Mouse (Mus musculus) cerebellum, postnatal 14 days (tissue): ENCODE measurements at regions not wholly inside any gene's neighbourhood (a gene's known extent, or its start where the extent isn't known, plus 50 kb on each side); places are given as distances from the start of the nearest gene placed in this dataset.

ENCODE experiments used
- DNase-seq, 2 experiments: peaks; one replicate each; pipeline ENCODE4 v3.0.0; 2021; ENCODE audit warnings: mixed read lengths in 2 of 2

DNA sequence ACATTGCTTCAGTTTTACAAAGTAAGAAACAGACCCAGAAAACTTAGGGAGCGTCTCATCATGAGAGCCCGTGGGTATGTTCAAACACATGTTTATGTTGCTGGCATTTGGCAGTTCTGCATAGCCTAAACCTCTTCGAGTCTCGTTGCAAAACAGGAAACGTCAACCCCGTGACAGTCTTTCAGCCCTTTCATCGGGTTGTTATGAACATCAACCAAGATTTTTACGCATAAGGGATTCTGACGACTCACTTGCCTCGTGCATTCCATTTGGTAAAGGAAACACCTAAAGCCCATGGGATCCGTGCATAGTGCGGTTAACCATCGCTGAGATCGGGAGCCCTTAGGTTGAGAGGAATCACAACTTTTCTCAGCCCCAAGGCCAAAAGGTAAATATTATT lies 115.7 kb downstream of the Gpam start:
- no peak for DNase-seq

DNA sequence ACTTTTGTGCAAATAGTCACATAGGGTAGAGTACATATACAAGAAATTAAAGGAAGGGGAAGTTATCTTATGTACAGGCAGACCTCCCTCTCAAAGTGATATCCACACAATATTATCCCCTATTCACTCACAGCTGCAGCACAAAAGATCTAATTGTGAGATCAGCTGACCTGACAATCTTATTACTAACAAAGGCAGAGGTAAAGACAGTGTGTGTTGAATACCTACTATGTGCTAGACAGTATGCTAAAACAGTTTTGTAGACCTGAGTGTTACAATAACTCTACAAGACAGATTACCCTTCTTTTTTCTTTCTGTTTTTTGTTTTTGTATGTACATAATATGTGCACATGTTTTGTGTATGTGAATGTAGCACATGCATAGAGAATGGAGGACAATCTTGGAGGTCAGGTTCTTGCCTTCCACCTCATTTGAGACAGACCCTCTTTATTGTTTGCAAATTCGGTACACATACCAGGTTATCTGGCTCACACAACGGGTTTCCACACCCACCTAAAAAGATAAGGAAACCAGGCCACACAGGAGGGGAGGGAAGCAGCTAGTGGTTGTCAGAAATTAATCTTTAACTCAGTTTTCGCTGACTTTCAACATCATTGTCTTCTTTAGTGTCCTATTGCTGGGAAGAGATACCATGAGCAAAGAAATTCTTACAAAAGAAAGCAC lies 118.4 kb downstream of the Gpam start:
- no peak for DNase-seq

GRCm38 (mm10) chr19:54989982-54990381 lies 137.1 kb downstream of the Gpam start:
- DNase-seq, result no peak

DNA sequence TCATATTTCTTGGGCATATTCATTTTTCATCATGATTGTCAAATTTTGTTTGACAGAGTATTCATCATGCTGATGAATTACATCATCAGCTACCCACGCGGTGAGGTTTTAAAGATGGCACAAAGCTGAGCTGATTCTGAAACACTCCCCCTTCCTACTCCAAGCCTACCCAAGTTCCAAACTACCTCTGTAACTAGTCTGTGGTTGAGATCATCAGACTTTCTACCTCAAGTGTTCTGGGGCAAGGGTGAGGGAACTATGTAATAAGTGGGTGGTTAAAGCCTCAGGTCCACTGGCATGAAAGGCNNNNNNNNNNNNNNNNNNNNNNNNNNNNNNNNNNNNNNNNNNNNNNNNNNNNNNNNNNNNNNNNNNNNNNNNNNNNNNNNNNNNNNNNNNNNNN lies 142.5 kb downstream of the Gpam start:
- DNase-seq, result no peak

- no peak for DNase-seq
These were observed 144.2 kb downstream of the Gpam start for GRCm38 (mm10) chr19:54982801-54983200.

DNA sequence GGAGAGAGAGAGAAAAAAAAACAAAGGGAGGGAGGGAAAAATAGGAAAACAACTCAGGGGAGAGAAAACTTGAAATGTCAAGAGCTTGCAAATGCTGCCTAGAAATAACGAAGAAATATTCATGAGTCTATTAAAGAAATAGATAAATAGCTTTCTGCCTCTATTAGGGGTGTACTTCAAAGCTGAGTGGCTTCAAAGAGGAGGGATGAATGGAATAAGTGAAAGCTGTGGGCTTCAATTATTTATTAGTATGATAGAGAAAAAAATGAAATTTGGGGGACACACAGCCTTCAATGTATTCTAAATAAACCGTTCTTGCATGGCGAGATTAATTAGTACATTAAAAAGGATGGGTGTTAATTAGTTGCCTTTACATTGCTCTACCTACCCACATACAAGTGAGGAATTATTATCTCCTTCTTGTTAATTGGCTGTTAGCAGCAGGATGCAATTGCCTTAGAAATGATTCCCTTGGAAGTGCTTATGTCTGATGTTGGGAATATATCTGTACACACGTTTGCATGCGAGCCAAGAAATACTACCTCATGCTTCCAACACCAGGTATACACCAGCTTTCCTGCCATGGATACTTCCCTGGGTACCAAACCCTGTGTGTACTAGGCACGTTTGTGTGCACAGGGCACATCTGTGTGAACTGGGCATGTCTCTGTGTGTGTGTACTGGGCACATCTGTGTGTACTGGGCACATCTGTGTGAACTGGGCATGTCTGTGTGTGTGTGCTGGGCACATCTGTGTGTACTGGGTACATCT lies 155.4 kb downstream of the Gpam start:
- no peak for DNase-seq

DNA sequence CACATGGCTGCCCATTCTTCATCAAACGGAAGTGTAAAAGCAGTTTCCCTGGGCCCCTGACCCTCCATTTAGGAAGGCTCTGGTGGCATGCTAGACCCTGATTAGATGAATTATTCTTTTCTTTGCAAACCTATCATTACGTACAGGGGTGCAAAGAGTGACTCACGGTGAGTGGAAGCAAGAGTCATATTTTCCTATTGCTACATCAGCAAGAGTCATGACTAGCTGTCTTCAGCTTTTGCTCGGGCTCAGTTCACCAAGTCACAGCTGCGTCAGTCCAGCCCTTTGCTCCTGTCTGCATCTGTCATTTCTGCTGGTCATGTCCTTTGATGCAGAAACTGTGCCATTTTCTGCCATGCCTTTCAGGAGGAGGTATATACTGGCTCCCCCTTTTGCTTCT lies 168.7 kb downstream of the Gpam start:
- DNase-seq, result no peak

DNA sequence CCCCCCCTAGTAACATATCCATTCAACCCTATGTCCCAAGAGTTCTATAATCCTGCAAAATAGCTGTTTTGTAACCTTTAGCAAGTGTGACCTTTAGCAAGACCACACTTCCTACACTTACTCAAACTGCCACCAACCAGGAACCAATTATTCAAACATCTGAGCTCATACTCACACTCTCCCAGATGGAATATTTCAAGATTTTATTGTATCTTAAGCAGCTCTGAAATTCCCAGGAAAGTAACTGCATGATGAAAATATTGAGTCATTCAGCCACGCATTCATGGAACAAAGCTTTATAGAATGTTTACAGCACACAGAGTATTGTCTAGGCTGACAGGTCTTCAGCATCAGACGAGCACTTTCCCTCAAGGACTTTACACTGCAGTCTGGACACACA lies 171.9 kb downstream of the Gpam start:
- DNase-seq, result no peak

- DNase-seq, result no peak
These were observed 174.5 kb downstream of the Gpam start for GRCm38 (mm10) chr19:54952546-54952945.

DNA sequence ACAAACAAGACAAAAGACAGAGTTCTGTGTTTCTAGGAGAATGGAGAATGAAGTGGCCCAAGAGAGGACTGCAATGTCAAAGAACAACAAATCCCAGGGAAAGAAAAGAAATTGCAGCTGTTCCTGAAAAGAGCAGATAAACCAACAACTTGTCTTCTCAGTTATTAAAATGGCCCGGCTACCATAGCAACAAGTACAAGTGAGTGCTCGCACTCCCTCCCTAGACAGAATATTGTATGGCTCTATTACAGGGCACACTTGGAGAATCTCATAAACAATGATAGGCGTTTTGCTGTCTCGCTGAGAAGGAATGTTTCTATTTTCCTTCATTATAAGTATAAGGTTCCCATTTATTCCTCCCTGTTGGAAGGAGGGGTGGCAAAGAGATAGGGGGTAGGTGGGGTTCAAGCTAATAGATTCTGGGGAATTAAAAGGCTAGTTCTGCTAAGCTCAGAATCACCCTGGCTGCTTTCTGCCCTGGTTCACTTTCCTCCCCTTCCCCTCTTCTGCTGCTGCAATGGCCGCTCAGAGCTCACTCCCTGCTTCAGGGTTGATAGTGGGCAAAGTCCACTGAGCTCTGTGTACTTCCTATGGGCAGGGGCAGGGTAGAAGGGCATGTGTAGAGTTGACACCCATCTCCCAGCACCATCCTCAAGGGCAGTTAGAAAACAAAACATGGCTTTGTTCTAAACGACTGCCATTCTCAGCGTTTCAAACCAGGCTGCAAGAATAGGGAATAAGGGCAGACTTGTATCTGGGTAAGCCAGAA lies 178.5 kb downstream of the Gpam start:
- no peak for DNase-seq

GRCm38 (mm10) chr19:54947583-54947982 lies 179.5 kb downstream of the Gpam start:
- peak in 1 of 2 experiments; percentile 13 for DNase-seq

DNA sequence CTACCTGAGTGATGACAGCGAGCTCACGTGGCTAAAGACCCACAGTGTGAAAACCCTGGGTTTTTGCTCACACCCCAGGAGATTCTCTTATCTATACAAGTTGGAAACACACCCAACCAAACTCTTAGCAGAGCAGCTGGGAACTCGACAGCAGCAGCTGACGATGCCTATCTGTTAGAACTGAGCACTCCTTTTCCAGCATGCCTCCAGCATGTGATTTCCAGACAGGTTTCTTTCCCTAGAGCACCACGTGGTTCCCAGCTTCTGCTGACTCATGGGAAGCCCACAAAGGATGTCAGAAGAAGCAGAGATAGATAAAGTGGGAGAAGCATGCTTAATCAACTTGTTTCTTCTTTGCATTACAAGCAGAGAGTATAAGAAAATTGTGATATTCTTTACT lies 194.5 kb downstream of the Gpam start:
- DNase-seq, result no peak

DNA sequence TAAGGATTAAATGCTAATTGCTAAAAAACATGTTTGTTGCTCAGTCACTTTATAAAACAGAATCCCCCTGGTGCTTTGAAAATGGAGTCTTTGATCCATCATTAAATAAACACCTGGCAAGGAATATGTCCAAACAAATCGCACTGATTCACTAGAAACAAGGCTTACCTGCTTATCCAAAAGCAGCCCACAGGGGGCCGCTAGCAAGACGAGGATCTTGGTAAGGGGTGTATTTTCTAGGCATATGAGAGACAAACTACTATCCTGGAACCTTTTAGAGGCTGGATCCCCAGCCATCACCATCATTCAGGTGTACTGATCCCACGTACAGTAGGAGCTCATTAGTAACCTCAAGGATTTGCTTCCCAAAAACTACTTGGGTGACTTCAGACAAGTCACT lies 201.2 kb downstream of the Gpam start:
- DNase-seq, result no peak

DNA sequence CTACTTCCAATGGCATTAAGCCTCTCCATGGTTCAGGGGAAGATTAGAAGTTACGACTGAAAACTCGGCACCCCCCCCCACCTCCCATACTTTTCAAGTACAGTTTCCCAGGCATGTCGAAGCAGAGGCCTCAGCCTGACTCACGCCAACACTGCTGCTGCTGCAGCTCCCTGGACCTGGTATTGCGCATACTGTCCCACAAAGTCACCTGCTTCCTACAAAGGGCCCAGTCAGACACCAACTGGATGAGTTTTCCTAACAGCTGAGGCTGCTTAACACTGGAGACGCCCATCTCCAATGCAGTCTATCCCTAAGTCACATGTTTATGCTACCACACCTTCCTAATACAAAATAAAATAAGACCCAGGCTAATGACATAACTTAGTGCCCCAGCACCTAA lies 207.4 kb downstream of the Gpam start:
- DNase-seq, result no peak

GRCm38 (mm10) chr19:54893622-54894021 lies 233.4 kb downstream of the Gpam start:
- peak in 1 of 2 experiments; percentile 7 for DNase-seq

GRCm38 (mm10) chr19:54867078-54867477 lies 260.0 kb downstream of the Gpam start:
- peak; percentile 45 to 52 for DNase-seq

GRCm38 (mm10) chr19:54855190-54855589 lies 271.8 kb downstream of the Gpam start:
- no peak for DNase-seq

GRCm38 (mm10) chr19:54838231-54838630 lies 288.8 kb downstream of the Gpam start:
- peak in 1 of 2 experiments; percentile 3 for DNase-seq

GRCm38 (mm10) chr19:54836451-54836850 lies 290.6 kb downstream of the Gpam start:
- no peak for DNase-seq

DNA sequence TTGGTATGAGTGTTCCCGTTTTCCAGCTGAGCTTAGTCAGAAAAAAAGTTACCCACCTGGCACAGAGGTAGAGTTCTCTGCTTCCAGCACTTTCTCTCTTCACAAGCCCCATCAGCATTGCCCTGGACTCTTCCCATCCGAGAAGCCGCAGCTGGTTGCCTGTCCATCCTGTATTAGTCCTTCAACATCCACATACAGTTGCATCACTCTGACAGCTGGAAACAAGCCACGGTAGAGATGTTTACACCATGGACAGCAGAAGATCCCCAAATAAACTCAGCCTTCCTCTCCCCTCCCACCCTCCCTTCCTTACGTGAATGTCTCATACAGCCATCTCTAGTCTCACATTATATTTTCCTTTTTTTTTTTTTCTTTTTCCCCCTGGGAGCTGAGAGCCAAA lies 304.9 kb downstream of the Gpam start:
- no peak for DNase-seq

DNA sequence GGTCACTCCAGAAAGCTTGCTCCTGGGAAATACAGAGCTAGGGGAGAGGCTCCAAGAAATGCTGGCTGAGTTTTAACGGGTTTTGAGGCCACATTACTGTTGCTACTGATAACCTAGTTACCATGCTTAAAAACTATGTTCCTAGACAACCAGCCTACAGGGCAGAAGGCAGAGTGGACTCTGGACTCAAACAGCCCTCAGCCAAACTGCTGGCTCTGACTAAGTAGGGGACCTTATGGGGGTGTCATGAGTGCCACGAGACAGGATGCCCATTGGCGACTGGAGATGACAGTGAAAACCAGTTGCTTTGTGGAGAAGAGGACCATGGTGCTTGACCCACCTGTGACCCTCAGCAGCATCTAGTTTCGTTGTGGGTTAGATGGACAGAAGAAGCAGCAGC lies 306.5 kb downstream of the Gpam start:
- no peak for DNase-seq

- no peak for DNase-seq
These were observed 325.8 kb downstream of the Gpam start for GRCm38 (mm10) chr19:54801123-54801742.

GRCm38 (mm10) chr19:54787171-54787570 lies 339.9 kb downstream of the Gpam start:
- no peak for DNase-seq
